Mouse (Mus musculus): ENCODE measurements around the gene Gabarapl2. TPM values are rescaled to one million over a fixed set of nuclear protein-coding genes. Genes with fewer than 3 reads are reported as not detected.

The Gabarapl2 gene
- polyA plus RNA-seq, 1 experiment: 51.0 TPM

- no peak overlapping the region for H3K4me3 ChIP-seq (ENCODE audit: insufficient read depth, low read length)
- H3K27ac ChIP-seq (ENCODE audit: insufficient read depth, low read length): no peak overlapping the region
- no peaks in the 10 kb centered on the region for H3K4me1 ChIP-seq (ENCODE audit: control insufficient read depth, insufficient read depth, low read length)
- TF ChIP-seq CTCF (IDR thresholded peaks at IDR 0.05; ENCODE audit: borderline replicate concordance, insufficient read depth, low read length) (no peak), POLR2A (IDR thresholded peaks at IDR 0.05; ENCODE audit: low read depth, low read length) (no peak)
Observed at GRCm38 (mm10) chr8:111950846-111951245, 10.3 kb downstream of the Gabarapl2 start.

GRCm38 (mm10) chr8:111951317-111951716 is 10.8 kb downstream of the Gabarapl2 start:
- TF ChIP-seq CTCF (IDR thresholded peaks at IDR 0.05; ENCODE audit: borderline replicate concordance, insufficient read depth, low read length) (no peak), POLR2A (IDR thresholded peaks at IDR 0.05; ENCODE audit: low read depth, low read length) (no peak)
- Histone ChIP-seq H3K27ac (ENCODE audit: insufficient read depth, low read length) (no peak overlapping the region), H3K4me1 (ENCODE audit: control insufficient read depth, insufficient read depth, low read length) (no peaks in the 10 kb centered on the region), H3K4me3 (ENCODE audit: insufficient read depth, low read length) (no peak overlapping the region)

GRCm38 (mm10) chr8:111951936-111952335 is 11.4 kb downstream of the Gabarapl2 start:
- TF ChIP-seq POLR2A (IDR thresholded peaks at IDR 0.05; ENCODE audit: low read depth, low read length) (no peak), CTCF (IDR thresholded peaks at IDR 0.05; ENCODE audit: borderline replicate concordance, insufficient read depth, low read length) (no peak)
- Histone ChIP-seq H3K27ac (ENCODE audit: insufficient read depth, low read length) (no peak overlapping the region), H3K4me3 (ENCODE audit: insufficient read depth, low read length) (no peak overlapping the region), H3K4me1 (ENCODE audit: control insufficient read depth, insufficient read depth, low read length) (no peaks in the 10 kb centered on the region)

GRCm38 (mm10) chr8:111954844-111955594 is 14.5 kb downstream of the Gabarapl2 start:
- Histone ChIP-seq H3K4me1 (ENCODE audit: control insufficient read depth, insufficient read depth, low read length) (no peaks in the 10 kb centered on the region), H3K4me3 (ENCODE audit: insufficient read depth, low read length) (no peak overlapping the region), H3K27ac (ENCODE audit: insufficient read depth, low read length) (no peak overlapping the region)
- TF ChIP-seq POLR2A (IDR thresholded peaks at IDR 0.05; ENCODE audit: low read depth, low read length) (no peak), CTCF (IDR thresholded peaks at IDR 0.05; ENCODE audit: borderline replicate concordance, insufficient read depth, low read length) (no peak)

GRCm38 (mm10) chr8:111955879-111956278 is 15.4 kb downstream of the Gabarapl2 start:
- Histone ChIP-seq H3K4me1 (ENCODE audit: control insufficient read depth, insufficient read depth, low read length) (no peaks in the 10 kb centered on the region), H3K4me3 (ENCODE audit: insufficient read depth, low read length) (no peak overlapping the region), H3K27ac (ENCODE audit: insufficient read depth, low read length) (no peak overlapping the region)
- TF ChIP-seq CTCF (IDR thresholded peaks at IDR 0.05; ENCODE audit: borderline replicate concordance, insufficient read depth, low read length) (no peak), POLR2A (IDR thresholded peaks at IDR 0.05; ENCODE audit: low read depth, low read length) (no peak)

- H3K27ac ChIP-seq (ENCODE audit: insufficient read depth, low read length): no peak overlapping the region
- TF ChIP-seq CTCF (IDR thresholded peaks at IDR 0.05; ENCODE audit: borderline replicate concordance, insufficient read depth, low read length): no peak
- TF ChIP-seq POLR2A (IDR thresholded peaks at IDR 0.05; ENCODE audit: low read depth, low read length): no peak
- H3K4me1 ChIP-seq (ENCODE audit: control insufficient read depth, insufficient read depth, low read length): no peaks in the 10 kb centered on the region
- H3K4me3 ChIP-seq (ENCODE audit: insufficient read depth, low read length): no peak overlapping the region
Observed at GRCm38 (mm10) chr8:111957231-111957630, 16.7 kb downstream of the Gabarapl2 start.

- H3K4me1 ChIP-seq (ENCODE audit: control insufficient read depth, insufficient read depth, low read length): peaks cover 4% of the 10 kb centered on the region; the same call in 1 of the 2 replicates
- TF ChIP-seq CTCF (IDR thresholded peaks at IDR 0.05; ENCODE audit: borderline replicate concordance, insufficient read depth, low read length): no peak
- H3K27ac ChIP-seq (ENCODE audit: insufficient read depth, low read length): no peak overlapping the region
- no peak overlapping the region for H3K4me3 ChIP-seq (ENCODE audit: insufficient read depth, low read length)
Observed at GRCm38 (mm10) chr8:111960591-111961321, 20.3 kb downstream of the Gabarapl2 start.

GRCm38 (mm10) chr8:111961330-111961729 is 20.8 kb downstream of the Gabarapl2 start:
- Histone ChIP-seq H3K4me1 (ENCODE audit: control insufficient read depth, insufficient read depth, low read length) (peaks cover 4% of the 10 kb centered on the region; the same call in 1 of the 2 replicates), H3K27ac (ENCODE audit: insufficient read depth, low read length) (no peak overlapping the region), H3K4me3 (ENCODE audit: insufficient read depth, low read length) (no peak overlapping the region)
- TF ChIP-seq CTCF (IDR thresholded peaks at IDR 0.05; ENCODE audit: borderline replicate concordance, insufficient read depth, low read length): no peak
- TF ChIP-seq POLR2A (IDR thresholded peaks at IDR 0.05; ENCODE audit: low read depth, low read length): no peak

- Histone ChIP-seq H3K4me3 (ENCODE audit: insufficient read depth, low read length) (no peak overlapping the region), H3K27ac (ENCODE audit: insufficient read depth, low read length) (no peak overlapping the region), H3K4me1 (ENCODE audit: control insufficient read depth, insufficient read depth, low read length) (peaks cover 4% of the 10 kb centered on the region; the same call in 1 of the 2 replicates)
- TF ChIP-seq POLR2A (IDR thresholded peaks at IDR 0.05; ENCODE audit: low read depth, low read length) (no peak), CTCF (IDR thresholded peaks at IDR 0.05; ENCODE audit: borderline replicate concordance, insufficient read depth, low read length) (no peak)
Observed at GRCm38 (mm10) chr8:111962589-111962988, 22.1 kb downstream of the Gabarapl2 start.

GRCm38 (mm10) chr8:111963091-111963490 is 22.6 kb downstream of the Gabarapl2 start:
- TF ChIP-seq CTCF (IDR thresholded peaks at IDR 0.05; ENCODE audit: borderline replicate concordance, insufficient read depth, low read length): no peak
- Histone ChIP-seq H3K4me3 (ENCODE audit: insufficient read depth, low read length) (no peak overlapping the region), H3K4me1 (ENCODE audit: control insufficient read depth, insufficient read depth, low read length) (peaks cover 4% of the 10 kb centered on the region; the same call in 1 of the 2 replicates), H3K27ac (ENCODE audit: insufficient read depth, low read length) (no peak overlapping the region)

All from embryonic fibroblast, embryonic 13.5 days (primary cell).